Mouse (Mus musculus): Measurements from ENCODE around the gene Pknox1. TPM values are rescaled to one million over a fixed set of nuclear protein-coding genes. Genes with fewer than 3 reads are reported as not detected.

Pknox1 gene
- polyA plus RNA-seq, 1 experiment from 2014 or later, result 22.7 TPM

DNA sequence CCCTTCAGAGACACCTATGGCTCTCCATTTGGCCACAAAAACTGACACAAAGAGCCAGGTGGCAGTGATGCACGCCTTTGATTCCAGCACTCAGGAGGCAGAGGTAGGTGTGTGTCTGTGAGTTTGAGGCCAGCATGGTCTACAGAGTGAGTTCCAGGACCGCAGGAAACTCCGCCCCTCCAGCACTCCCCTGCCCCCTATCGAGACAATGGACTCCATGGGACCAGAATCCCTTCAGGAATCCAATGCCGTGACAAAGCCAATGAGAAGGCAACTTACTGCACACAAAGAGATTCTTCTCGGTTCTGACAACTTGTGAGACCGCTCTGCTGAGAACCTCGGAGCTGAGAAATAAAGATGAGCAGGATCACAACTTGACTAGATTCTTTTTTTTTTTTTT is 77.8 kb downstream of the Pknox1 start:
- DNase-seq (ENCODE audit: low spot score, missing footprints) (peak; percentile 45), ATAC-seq (ENCODE audit: low FRiP score) (no peak)
- peaks cover 9% of the 10 kb centered on the region for H3K36me3 ChIP-seq (ENCODE audit: control insufficient read depth, insufficient read depth, low read length)
- H3K9ac ChIP-seq (ENCODE audit: low read length), result no peak overlapping the region
- H3K4me1 ChIP-seq (ENCODE audit: control insufficient read depth, insufficient read depth, low read length), result peaks cover 2% of the 10 kb centered on the region
- peaks cover 3% of the 10 kb centered on the region; the same call in 1 of the 2 replicates for H3K27me3 ChIP-seq (ENCODE audit: control insufficient read depth, insufficient read depth, low read length)
- no peak overlapping the region for H3K4me2 ChIP-seq
- H3K9me3 ChIP-seq (ENCODE audit: control insufficient read depth, low read length), result no peaks in the 10 kb centered on the region
- H3K4me3 ChIP-seq (ENCODE audit: low read depth, low read length), result no peak overlapping the region
- H3K27ac ChIP-seq (ENCODE audit: low read depth, low read length), result no peak overlapping the region
- 24% methylated on average over 8 of the region's 8 CpGs for WGBS

DNA sequence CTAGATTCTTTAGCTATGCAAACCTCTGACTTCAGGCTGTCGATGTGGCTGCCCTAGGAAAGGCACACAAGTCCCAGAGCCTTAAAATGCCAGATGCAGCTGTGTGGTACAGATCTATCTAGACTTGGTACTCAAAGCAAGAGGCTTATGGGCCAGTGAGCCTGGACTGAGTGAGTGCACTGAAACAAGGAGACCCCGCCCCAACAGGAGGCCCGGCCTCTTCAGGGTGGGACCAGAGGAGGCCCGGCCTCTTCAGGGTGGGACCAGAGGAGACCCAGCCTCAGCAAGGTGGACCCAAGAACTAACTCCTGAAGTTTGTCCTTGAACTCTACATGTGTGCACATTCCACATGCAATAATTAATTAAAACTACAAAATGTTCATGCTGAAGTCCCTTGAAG is 78.4 kb downstream of the Pknox1 start:
- 81% methylated on average over 4 of the region's 4 CpGs for WGBS
- no peak overlapping the region for H3K4me2 ChIP-seq
- no peaks in the 10 kb centered on the region for H3K4me1 ChIP-seq (ENCODE audit: control insufficient read depth, insufficient read depth, low read length)
- H3K27me3 ChIP-seq (ENCODE audit: control insufficient read depth, insufficient read depth, low read length), result no peaks in the 10 kb centered on the region; the same call in 1 of the 2 replicates
- no peak overlapping the region for H3K9ac ChIP-seq (ENCODE audit: low read length)
- H3K4me3 ChIP-seq (ENCODE audit: low read depth, low read length), result no peak overlapping the region
- no peaks in the 10 kb centered on the region for H3K9me3 ChIP-seq (ENCODE audit: control insufficient read depth, low read length)
- no peak overlapping the region for H3K27ac ChIP-seq (ENCODE audit: low read depth, low read length)
- no peak for DNase-seq (ENCODE audit: low spot score, missing footprints)
- ATAC-seq (ENCODE audit: low FRiP score), result no peak
- H3K36me3 ChIP-seq (ENCODE audit: control insufficient read depth, insufficient read depth, low read length), result peaks cover 15% of the 10 kb centered on the region

DNA sequence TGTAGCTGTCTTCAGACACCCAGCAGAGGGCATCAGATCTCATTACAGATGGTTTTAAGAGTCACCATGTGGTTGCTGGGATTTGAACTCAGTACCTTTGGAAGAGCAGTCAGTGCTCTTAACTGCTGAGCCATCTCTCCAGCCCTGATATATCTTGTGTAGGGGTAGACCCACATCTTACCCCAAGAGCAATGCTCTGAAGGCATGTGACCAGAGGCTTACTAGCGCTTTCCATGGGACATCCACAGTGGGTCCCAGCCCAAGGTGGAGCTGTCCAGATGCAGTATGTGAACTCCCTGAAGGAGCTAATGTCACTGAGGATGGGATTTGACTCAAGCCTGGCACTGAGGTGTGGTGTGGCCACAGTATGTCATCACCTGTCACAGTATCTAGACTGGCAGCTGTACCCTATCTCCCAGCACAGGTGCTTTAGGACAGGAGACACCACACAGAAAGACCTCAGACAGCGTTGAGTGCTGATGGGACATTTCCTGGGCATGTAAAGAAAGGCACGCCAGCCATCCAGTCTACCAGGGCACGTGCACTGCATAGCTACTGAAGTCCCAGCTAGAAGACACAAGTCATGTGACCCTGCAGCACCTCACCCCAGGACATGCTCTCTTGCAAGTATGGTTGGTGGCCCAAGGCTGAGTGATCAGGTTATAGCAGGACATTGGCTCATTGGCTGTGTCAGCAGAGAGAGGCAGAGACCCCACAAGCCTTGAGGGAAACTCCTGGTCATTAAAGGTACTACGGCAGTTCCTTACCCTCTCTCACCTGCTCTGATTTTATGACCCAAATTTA is 81.9 kb downstream of the Pknox1 start:
- no peaks in the 10 kb centered on the region for H3K27me3 ChIP-seq (ENCODE audit: control insufficient read depth, insufficient read depth, low read length)
- H3K9ac ChIP-seq (ENCODE audit: low read length), result no peak overlapping the region
- no peak overlapping the region for H3K4me3 ChIP-seq (ENCODE audit: low read depth, low read length)
- no peak overlapping the region for H3K4me2 ChIP-seq
- no peaks in the 10 kb centered on the region for H3K9me3 ChIP-seq (ENCODE audit: control insufficient read depth, low read length)
- no peaks in the 10 kb centered on the region for H3K4me1 ChIP-seq (ENCODE audit: control insufficient read depth, insufficient read depth, low read length)
- peak; percentile 78 for DNase-seq (ENCODE audit: low spot score, missing footprints)
- peaks cover 39% of the 10 kb centered on the region for H3K36me3 ChIP-seq (ENCODE audit: control insufficient read depth, insufficient read depth, low read length)
- ATAC-seq (ENCODE audit: low FRiP score), result peak; percentile 35; the same call in 1 of the 2 replicates
- WGBS, result 97% methylated on average over 5 of the region's 5 CpGs
- no peak overlapping the region for H3K27ac ChIP-seq (ENCODE audit: low read depth, low read length)

DNA sequence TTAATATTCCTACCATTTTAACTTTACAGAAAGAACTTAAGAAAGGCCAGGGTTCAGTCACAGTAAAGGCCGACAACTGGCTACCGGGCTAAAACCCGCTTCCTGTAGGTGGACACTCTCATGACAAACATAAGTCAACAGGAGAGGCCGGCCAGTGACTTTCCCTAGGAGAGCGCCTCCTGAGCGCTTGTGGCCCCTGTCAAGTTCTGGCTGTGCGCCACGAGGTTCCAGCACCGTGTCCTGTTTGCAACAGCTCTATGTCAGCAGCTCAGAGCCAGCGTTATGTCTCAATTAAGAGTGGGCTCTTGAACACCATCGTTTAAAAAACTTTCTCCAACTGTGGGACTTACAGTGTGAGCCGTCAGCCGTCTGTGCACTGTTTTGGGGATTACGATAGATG is 87.6 kb downstream of the Pknox1 start:
- H3K36me3 ChIP-seq (ENCODE audit: control insufficient read depth, insufficient read depth, low read length), result peaks cover 56% of the 10 kb centered on the region
- H3K9ac ChIP-seq (ENCODE audit: low read length), result no peak overlapping the region
- peaks cover under 1% of the 10 kb centered on the region for H3K4me1 ChIP-seq (ENCODE audit: control insufficient read depth, insufficient read depth, low read length)
- H3K27me3 ChIP-seq (ENCODE audit: control insufficient read depth, insufficient read depth, low read length), result no peaks in the 10 kb centered on the region
- WGBS, result 93% methylated on average over 14 of the region's 14 CpGs
- no peak for ATAC-seq (ENCODE audit: low FRiP score)
- H3K4me3 ChIP-seq (ENCODE audit: low read depth, low read length), result no peak overlapping the region
- no peaks in the 10 kb centered on the region for H3K9me3 ChIP-seq (ENCODE audit: control insufficient read depth, low read length)
- no peak for DNase-seq (ENCODE audit: low spot score, missing footprints)
- no peak overlapping the region for H3K27ac ChIP-seq (ENCODE audit: low read depth, low read length)
- H3K4me2 ChIP-seq, result no peak overlapping the region

DNA sequence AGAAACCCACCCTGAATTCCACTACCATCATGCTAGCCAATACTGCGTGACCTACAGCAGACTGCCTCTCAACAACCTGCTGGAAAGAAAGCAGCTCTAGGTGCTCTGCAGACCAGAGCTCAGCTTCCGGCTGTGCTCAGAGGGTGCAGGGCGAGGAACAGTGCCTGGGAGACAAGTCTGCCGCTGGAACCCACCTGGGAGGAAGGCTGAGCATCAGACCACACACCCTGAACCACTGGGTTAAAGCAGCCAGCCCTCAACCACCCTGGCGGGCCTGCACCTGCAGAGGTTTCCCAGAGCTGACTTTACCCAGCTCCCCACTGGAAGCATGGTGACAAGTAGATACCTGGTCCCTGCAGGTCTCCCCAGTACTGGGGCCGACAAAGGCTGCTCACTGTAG is 88.7 kb downstream of the Pknox1 start:
- WGBS, result 92% methylated on average over 6 of the region's 6 CpGs
- H3K4me3 ChIP-seq (ENCODE audit: low read depth, low read length), result no peak overlapping the region
- H3K9ac ChIP-seq (ENCODE audit: low read length), result no peak overlapping the region
- DNase-seq (ENCODE audit: low spot score, missing footprints) (no peak), ATAC-seq (ENCODE audit: low FRiP score) (no peak)
- H3K27ac ChIP-seq (ENCODE audit: low read depth, low read length), result no peak overlapping the region
- H3K9me3 ChIP-seq (ENCODE audit: control insufficient read depth, low read length), result no peaks in the 10 kb centered on the region
- H3K4me2 ChIP-seq, result no peak overlapping the region
- H3K4me1 ChIP-seq (ENCODE audit: control insufficient read depth, insufficient read depth, low read length), result peaks cover 6% of the 10 kb centered on the region
- H3K36me3 ChIP-seq (ENCODE audit: control insufficient read depth, insufficient read depth, low read length), result peaks cover 48% of the 10 kb centered on the region
- no peaks in the 10 kb centered on the region for H3K27me3 ChIP-seq (ENCODE audit: control insufficient read depth, insufficient read depth, low read length)

DNA sequence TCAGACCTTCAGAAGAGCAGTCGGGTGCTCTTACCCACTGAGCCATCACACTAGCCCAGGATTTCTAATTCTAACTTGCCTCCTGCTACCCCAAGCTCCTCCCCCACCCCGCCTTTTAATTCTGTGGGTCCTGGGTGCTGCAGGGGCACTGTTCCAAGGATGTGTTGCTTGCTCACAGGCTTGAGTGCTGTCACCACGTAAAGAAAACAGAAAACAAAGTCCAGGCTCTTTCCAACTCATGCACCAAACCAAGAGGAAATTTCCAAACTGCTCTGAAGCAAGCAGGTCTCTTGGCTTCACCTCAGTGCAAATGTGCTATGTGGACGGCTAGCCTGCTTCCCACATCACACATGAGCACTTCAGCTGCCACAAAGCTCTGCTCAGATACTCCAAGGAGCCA is 90.8 kb downstream of the Pknox1 start:
- H3K4me3 ChIP-seq (ENCODE audit: low read depth, low read length), result no peak overlapping the region
- ATAC-seq (ENCODE audit: low FRiP score) (no peak), DNase-seq (ENCODE audit: low spot score, missing footprints) (no peak)
- peaks cover 11% of the 10 kb centered on the region for H3K4me1 ChIP-seq (ENCODE audit: control insufficient read depth, insufficient read depth, low read length)
- H3K9ac ChIP-seq (ENCODE audit: low read length), result no peak overlapping the region
- no peaks in the 10 kb centered on the region for H3K27me3 ChIP-seq (ENCODE audit: control insufficient read depth, insufficient read depth, low read length)
- 80% methylated on average over 4 of the region's 4 CpGs for WGBS
- no peaks in the 10 kb centered on the region for H3K9me3 ChIP-seq (ENCODE audit: control insufficient read depth, low read length)
- H3K27ac ChIP-seq (ENCODE audit: low read depth, low read length), result no peak overlapping the region
- H3K4me2 ChIP-seq, result no peak overlapping the region
- H3K36me3 ChIP-seq (ENCODE audit: control insufficient read depth, insufficient read depth, low read length), result peaks cover 32% of the 10 kb centered on the region

DNA sequence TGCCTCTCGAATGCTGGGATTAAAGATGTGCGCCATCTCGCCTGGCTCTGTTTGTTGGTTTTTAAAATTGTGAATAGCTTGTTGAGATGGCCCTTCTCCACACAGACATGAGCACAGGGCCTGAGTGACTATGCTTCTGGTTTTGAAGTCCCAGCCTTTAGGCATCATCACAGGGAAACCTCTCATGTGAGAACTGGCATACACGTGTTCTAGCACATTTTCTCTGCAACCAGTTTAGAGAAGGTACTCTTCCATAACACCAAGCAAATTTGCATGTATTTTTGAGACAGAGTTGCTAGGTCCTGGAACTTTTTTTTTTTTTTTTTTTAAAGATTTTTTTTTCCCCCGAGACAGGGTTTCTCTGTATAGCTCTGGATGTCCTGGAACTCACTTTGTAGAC is 92.1 kb downstream of the Pknox1 start:
- Histone ChIP-seq H3K27me3 (ENCODE audit: control insufficient read depth, insufficient read depth, low read length) (no peaks in the 10 kb centered on the region), H3K9ac (ENCODE audit: low read length) (no peak overlapping the region), H3K4me1 (ENCODE audit: control insufficient read depth, insufficient read depth, low read length) (peaks cover 11% of the 10 kb centered on the region), H3K9me3 (ENCODE audit: control insufficient read depth, low read length) (no peaks in the 10 kb centered on the region), H3K27ac (ENCODE audit: low read depth, low read length) (no peak overlapping the region), H3K36me3 (ENCODE audit: control insufficient read depth, insufficient read depth, low read length) (peaks cover 21% of the 10 kb centered on the region), H3K4me3 (ENCODE audit: low read depth, low read length) (no peak overlapping the region), H3K4me2 (no peak overlapping the region)
- ATAC-seq (ENCODE audit: low FRiP score) (no peak), DNase-seq (ENCODE audit: low spot score, missing footprints) (peak; percentile 33)
- WGBS, result 90% methylated on average over 5 of the region's 5 CpGs

Small RNA genes lying within 50 kb of the gene (microRNA-seq; reads per million reads assigned to microRNA genes)
- 0.76 reads per million for gene Gm24970

Other genes with a start within 250 kb of the Pknox1 start
- 23.4 and 23.5 TPM in 2 replicates for gene Pde9a, start 178.5 kb upstream of the Pknox1 start, polyA plus RNA-seq (2014; fragmentation: Nextera tagmentation; extraction: Ambion mirVana)
- gene Wdr4, start 44.8 kb upstream of the Pknox1 start, polyA plus RNA-seq (2014; fragmentation: Nextera tagmentation; extraction: Ambion mirVana), result 35.4 and 39.4 TPM in 2 replicates
- gene Ndufv3, start 44.6 kb upstream of the Pknox1 start, polyA plus RNA-seq (2014; fragmentation: Nextera tagmentation; extraction: Ambion mirVana), result 239 and 249 TPM in 2 replicates
- 0.62 and 1.1 TPM in 2 replicates for gene Cbs, start 72.5 kb downstream of the Pknox1 start, polyA plus RNA-seq (2014; fragmentation: Nextera tagmentation; extraction: Ambion mirVana)
- 195 and 201 TPM in 2 replicates for gene U2af1, start 94.2 kb downstream of the Pknox1 start, polyA plus RNA-seq (2014; fragmentation: Nextera tagmentation; extraction: Ambion mirVana)
- gene Cryaa, start 113.1 kb downstream of the Pknox1 start, polyA plus RNA-seq (2014; fragmentation: Nextera tagmentation; extraction: Ambion mirVana), result not detected in 2 replicates

Data from midbrain, embryonic 11.5 days (tissue).